Mouse (Mus musculus): ENCODE measurements around the gene Mcmbp.

Mcmbp gene

GRCm38 (mm10) chr7:128725189-128725588 is 15.1 kb downstream of the Mcmbp start:
- in situ Hi-C loops (cut with MboI; ENCODE audit: unreplicated experiment in 2 of 2): no loop called here

DNA sequence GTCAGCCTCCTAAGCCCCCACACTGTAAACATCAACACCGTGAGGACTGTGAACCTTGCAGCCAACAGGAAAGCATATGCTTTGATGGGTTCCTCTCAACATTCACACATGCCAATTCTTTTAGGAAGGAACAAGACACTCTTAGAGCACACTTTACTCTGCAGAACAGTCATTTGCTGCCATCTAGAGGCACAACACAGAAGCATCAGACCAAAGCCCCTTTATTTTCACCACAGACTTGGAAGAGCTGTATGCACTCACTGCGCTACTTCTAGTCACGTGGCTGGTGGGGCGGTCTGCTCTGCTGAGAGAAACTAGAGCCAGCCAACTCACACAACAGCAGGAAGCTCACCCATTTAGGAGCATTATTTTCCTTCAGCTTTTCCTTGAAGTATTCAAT is 15.5 kb downstream of the Mcmbp start:
- in situ Hi-C loops (cut with MboI; ENCODE audit: unreplicated experiment in 2 of 2): loop anchor here (25.0 kb wide), 4 partner anchors 712 to 1362 kb away; partner anchors contain the start of genes Gm49388 (in 2 of the 2), Setd1a (in 2 of the 2), Pycard (in 1 of the 2) and Trim72 (in 1 of the 2)

- in situ Hi-C loops (cut with MboI; ENCODE audit: unreplicated experiment in 2 of 2): loop anchor here (25.0 kb wide), 4 partner anchors 706 to 1356 kb away; partner anchors contain the start of genes Gm49388 (in 2 of the 2), Setd1a (in 2 of the 2), Pycard (in 1 of the 2) and Trim72 (in 1 of the 2)
Measured at GRCm38 (mm10) chr7:128717991-128718390, 22.3 kb downstream of the Mcmbp start.

DNA sequence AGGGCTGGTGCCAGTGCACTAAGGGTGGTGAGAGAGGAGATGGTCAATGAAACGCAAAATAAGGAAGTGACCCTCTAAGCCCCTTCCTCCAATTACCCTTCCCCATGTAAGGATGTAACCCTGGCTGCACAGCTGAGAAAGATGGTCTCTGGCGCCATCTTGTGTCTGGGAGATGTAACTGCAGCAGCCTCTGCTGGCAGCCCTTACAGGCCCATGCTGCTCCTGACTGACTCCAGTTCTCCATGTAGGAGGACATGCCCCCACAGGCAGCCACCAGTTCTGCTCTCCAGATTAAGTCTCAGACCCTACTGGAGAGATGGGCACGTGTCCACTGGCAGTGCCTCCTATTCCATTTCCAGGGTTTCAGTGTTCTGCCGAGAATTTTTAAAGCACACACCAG is 34.6 kb downstream of the Mcmbp start:
- in situ Hi-C loops (cut with MboI; ENCODE audit: unreplicated experiment in 2 of 2): loop anchor here (5.0 to 25.0 kb wide), 8 partner anchors 461 to 1343 kb away; partner anchors contain the start of genes Gm49388 (in 2 of the 2), Setd1a (in 2 of the 2), Pycard (in 1 of the 2) and Tgfb1i1 (in 1 of the 2)

GRCm38 (mm10) chr7:128699959-128700358 is 40.3 kb downstream of the Mcmbp start:
- in situ Hi-C loops (cut with MboI; ENCODE audit: unreplicated experiment in 2 of 2): loop anchor here (5.0 to 25.0 kb wide), 9 partner anchors 238 to 1338 kb away; partner anchors contain the start of genes Gm49388 (in 2 of the 2), Setd1a (in 2 of the 2), Pycard (in 1 of the 2) and Tgfb1i1 (in 1 of the 2)

DNA sequence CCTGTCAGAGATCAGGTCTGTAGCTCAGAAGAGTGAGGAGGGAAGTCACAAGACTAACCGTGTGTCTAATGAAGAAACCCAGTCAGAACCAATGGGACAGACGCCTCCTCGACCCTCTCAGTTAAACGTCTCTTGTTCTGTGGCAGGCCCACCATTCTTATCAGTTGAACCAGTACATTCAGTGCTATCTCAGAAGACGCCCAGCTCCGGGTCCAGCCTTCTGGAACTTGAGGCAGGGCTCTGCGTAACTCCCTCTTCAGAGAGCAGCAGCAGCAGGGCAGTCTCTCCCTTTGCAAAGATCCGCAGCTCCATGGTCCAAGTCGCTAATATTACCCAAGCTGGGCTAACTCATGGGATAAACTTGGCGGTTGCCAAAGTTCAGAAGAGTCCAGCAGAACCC is 45.4 kb downstream of the Mcmbp start:
- in situ Hi-C loops (cut with MboI; ENCODE audit: unreplicated experiment in 2 of 2): loop anchor here in 1 of 2 experiments (25.0 kb wide), 1 partner anchor 233 kb away; the partner anchor contains the start of gene Tial1

DNA sequence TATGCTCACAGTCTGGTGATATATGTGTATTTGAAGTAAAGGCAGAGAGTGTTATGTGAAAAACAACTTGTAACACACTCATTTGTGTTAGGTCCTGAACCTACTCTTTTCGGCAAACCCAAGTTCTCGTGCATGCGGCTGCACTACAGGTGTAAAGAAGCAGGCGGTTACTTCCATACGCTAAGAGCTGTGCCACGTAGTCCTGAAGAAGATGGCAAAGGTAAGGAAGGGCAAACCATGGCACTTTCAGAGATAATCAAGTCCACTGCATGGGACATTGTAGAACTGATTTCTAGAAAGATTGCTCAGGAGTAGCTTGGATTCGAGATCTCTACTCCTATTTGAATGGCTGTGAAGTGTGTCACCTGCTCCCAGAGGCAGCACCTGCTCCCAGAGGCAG is 48.1 kb downstream of the Mcmbp start:
- in situ Hi-C loops (cut with MboI; ENCODE audit: unreplicated experiment in 2 of 2): loop anchor here in 1 of 2 experiments (25.0 kb wide), 1 partner anchor 230 kb away; the partner anchor contains the start of gene Tial1

DNA sequence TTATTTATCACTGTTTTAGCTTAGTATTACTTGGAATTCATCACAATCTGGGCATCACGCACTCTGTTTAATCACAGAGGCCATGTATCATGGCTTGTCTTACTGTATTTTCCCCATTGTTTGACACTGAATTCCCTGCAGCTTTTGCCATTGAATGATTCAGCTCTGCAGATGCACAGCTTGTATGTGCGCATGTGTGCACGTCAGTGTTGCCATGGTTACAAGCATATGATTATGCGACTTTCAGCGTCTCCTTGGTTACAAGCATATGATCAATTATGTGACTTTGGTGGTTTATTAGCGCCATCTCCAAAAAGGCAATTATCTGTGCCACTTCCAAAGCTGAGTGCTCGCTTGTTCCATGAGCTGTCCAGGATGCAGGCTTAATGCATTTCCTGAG is 49.5 kb downstream of the Mcmbp start:
- in situ Hi-C loops (cut with MboI; ENCODE audit: unreplicated experiment in 2 of 2): loop anchor here in 1 of 2 experiments (25.0 kb wide), 1 partner anchor 228 kb away; the partner anchor contains the start of gene Tial1

GRCm38 (mm10) chr7:128690070-128690469 is 50.2 kb downstream of the Mcmbp start:
- in situ Hi-C loops (cut with MboI; ENCODE audit: unreplicated experiment in 2 of 2): loop anchor here in 1 of 2 experiments (25.0 kb wide), 1 partner anchor 228 kb away; the partner anchor contains the start of gene Tial1

DNA sequence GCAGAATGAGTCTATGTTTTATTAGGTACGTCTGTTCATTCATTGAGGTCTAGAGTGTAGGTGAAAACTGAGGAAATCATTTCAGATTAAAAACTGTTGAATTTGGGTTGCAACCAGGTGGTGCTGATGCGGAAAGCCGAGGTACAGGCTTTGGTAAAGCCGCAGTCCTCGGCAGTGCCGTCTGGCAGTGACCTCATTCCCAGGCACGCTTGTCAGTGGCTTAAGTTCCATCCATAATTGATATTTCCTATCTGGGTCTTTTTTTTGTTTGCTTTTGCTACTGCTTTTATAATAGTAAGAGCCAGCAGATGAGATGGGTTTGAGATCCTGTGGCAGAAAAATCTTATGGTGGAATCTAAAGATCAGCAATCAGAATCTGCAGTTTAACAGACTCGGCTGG is 50.9 kb downstream of the Mcmbp start:
- in situ Hi-C loops (cut with MboI; ENCODE audit: unreplicated experiment in 2 of 2): loop anchor here (5.0 to 25.0 kb wide), 4 partner anchors 122 to 317 kb away; partner anchors contain the start of gene Tial1 (in 1 of the 2)

- in situ Hi-C loops (cut with MboI; ENCODE audit: unreplicated experiment in 2 of 2): loop anchor here (5.0 to 25.0 kb wide), 4 partner anchors 121 to 316 kb away; partner anchors contain the start of gene Tial1 (in 1 of the 2)
Measured at GRCm38 (mm10) chr7:128687821-128688564, 52.3 kb downstream of the Mcmbp start.

GRCm38 (mm10) chr7:128678546-128678945 is 61.7 kb downstream of the Mcmbp start:
- in situ Hi-C loops (cut with MboI; ENCODE audit: unreplicated experiment in 2 of 2): loop anchor here in 1 of 2 experiments (25.0 kb wide), 1 partner anchor 216 kb away; the partner anchor contains the start of gene Tial1

GRCm38 (mm10) chr7:128672408-128673010 is 67.8 kb downstream of the Mcmbp start:
- in situ Hi-C loops (cut with MboI; ENCODE audit: unreplicated experiment in 2 of 2): no loop called here

GRCm38 (mm10) chr7:128671952-128672351 is 68.3 kb downstream of the Mcmbp start:
- in situ Hi-C loops (cut with MboI; ENCODE audit: unreplicated experiment in 2 of 2): no loop called here

DNA sequence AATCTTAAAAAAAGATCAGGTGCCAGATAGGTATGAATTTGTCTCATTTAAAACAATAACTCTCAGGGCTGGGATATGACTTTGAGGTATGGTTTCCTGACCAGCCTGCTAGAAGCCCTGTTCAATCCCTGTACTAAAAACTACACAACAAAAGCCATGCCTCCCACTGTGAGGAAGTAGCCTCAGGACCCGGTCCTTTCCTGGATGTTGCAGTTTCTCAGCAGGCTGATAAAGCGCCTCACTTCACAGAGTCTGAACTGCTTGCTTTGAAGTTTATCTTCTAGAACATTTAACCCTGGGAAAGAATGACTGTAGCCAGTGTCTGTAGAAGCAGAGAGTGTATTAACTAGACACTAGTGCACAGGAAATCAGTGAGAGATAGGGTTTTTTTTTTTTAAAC is 71.5 kb downstream of the Mcmbp start:
- in situ Hi-C loops (cut with MboI; ENCODE audit: unreplicated experiment in 2 of 2): no loop called here

GRCm38 (mm10) chr7:128667788-128668187 is 72.5 kb downstream of the Mcmbp start:
- in situ Hi-C loops (cut with MboI; ENCODE audit: unreplicated experiment in 2 of 2): no loop called here

GRCm38 (mm10) chr7:128664861-128665377 is 75.4 kb downstream of the Mcmbp start:
- in situ Hi-C loops (cut with MboI; ENCODE audit: unreplicated experiment in 2 of 2): no loop called here

- in situ Hi-C loops (cut with MboI; ENCODE audit: unreplicated experiment in 2 of 2): no loop called here
Measured at GRCm38 (mm10) chr7:128663906-128664305, 76.4 kb downstream of the Mcmbp start.

DNA sequence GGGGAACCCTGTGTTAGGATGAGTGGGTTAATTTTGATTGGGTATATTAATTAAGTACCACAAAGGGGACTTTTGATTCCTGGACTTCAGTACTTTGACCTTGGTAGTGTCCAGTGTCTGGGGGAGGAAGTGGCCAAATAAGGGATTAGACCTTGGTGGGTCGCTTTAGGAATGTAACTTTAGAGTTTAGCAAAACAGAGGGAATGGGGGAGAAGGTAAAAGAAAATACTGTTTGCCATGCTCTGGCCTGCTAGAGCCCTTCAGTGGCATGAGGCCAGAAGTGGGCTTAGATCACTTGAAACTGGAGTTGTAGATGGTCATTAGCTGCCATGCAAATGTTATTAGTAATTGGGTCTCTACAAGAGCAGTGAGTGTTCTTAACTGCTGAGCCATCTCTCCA is 83.3 kb downstream of the Mcmbp start:
- in situ Hi-C loops (cut with MboI; ENCODE audit: unreplicated experiment in 2 of 2): no loop called here
